Mouse (Mus musculus): ENCODE measurements around the gene Zc3h12d.

- TF ChIP-seq MAFK (IDR thresholded peaks at IDR 0.05; ENCODE audit: insufficient read depth, low read depth, low read length): no peak
- TF ChIP-seq HCFC1 (IDR thresholded peaks at IDR 0.05; ENCODE audit: borderline replicate concordance, insufficient read depth, low read length): no peak
- TF ChIP-seq CHD2 (IDR thresholded peaks at IDR 0.05; ENCODE audit: low read depth, low read length): no peak
Observed at GRCm38 (mm10) chr10:7900719-7901627, 68.7 kb downstream of the Zc3h12d start.

All from ES-E14 (cell line).